Mouse (Mus musculus): ENCODE results near the gene 4933421I07Rik.
A peak's percentile ranks its signal among the peaks of the same experiment; 100 is the strongest.

4933421I07Rik gene

GRCm38 (mm10) chr7:42447850-42448249, at the start of gene 4933421I07Rik:
Gene 4933421I07Rik, minus strand, starts transcription at chr7:42448120.
- DNase-seq (ENCODE audit: low spot score), result no peak

DNA sequence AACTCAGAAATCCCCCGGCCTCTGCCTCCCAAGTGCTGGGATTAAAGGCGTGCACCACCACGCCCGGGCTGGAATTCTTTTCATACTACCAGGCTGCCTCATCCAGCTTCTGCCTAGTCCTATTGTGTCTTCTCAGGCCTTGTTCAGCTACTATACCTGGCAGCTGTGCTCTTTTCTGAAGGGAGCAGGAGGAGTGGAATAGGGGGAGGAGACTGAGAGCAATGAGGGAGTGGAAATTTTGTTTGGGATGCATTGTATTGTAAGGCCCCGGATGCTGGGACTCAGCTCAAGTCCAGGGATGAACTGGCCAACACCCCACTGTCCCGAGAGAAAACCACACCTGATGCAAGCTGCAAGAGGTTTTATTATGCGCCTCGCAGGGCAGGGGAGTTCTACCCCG, 49.4 kb upstream of the 4933421I07Rik start:
- DNase-seq (ENCODE audit: low spot score), result peak; percentile 14

- no peak for DNase-seq (ENCODE audit: low spot score)
Measured at GRCm38 (mm10) chr7:42496202-42496601, 48.3 kb upstream of the 4933421I07Rik start.

DNA sequence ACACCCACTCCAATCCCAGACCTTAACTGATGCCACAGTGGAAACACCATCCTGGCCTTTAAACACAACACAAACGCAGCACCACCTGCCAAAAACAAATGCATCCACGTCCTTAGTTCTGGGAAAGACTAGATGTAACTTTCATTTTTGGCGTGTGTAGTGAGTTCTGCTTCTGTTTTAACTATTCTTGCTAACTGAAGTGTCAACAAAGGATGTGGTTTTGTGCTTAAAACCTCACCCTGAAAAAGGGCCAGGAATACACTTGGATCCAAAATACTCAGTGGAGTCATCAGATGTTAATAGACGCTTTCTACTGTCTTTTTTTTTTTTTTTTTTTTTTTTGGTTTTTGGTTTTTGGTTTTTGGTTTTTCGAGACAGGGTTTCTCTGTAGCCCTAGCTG, 42.9 kb upstream of the 4933421I07Rik start:
- no peak for DNase-seq (ENCODE audit: low spot score)

GRCm38 (mm10) chr7:42490358-42490757, 42.4 kb upstream of the 4933421I07Rik start:
- no peak for DNase-seq (ENCODE audit: low spot score)

GRCm38 (mm10) chr7:42454640-42455039, 6.7 kb upstream of the 4933421I07Rik start:
- DNase-seq (ENCODE audit: low spot score), result no peak

- DNase-seq (ENCODE audit: low spot score), result no peak
Measured at GRCm38 (mm10) chr7:42450618-42451017, 2.7 kb upstream of the 4933421I07Rik start.

DNA sequence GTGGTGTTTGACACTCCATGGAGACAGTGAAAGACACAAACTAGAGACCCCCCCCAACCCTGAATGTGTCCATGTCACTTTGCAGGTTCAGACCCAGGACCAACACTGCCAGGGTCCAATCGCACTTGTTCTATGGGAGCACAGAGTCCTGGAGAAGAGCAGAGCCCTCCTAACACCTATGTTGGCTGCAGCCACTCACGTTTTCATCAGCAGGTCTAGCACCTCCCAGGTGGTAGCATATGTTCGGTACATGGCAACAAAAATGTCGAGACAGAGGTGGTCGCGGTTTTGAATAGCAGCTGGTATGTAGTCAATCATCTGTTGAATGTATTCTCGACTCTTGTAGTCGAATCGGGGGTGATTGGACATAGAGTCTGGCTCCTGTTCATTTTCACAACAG, 568 bp downstream of the 4933421I07Rik start:
- DNase-seq (ENCODE audit: low spot score), result no peak

Data from testis, postnatal 14 days (tissue).